Mouse (Mus musculus): Measurements from ENCODE around the gene Stard3nl.
"Not testable (repeated sequence)": the region's sequence is repeated elsewhere in the genome, so short reads cannot be mapped to it uniquely, and the experiment has no call there.

The Stard3nl gene

GRCm38 (mm10) chr13:19389896-19390295, 5.7 kb downstream of the Stard3nl start:
- in situ Hi-C loops (cut with MboI; ENCODE audit: unreplicated experiment in 2 of 2), result loop anchor here in 1 of 2 experiments (5.0 kb wide), 1 partner anchor 32 kb away; no protein-coding TSS in a partner anchor

GRCm38 (mm10) chr13:19389434-19389833, 6.2 kb downstream of the Stard3nl start:
- in situ Hi-C loops (cut with MboI; ENCODE audit: unreplicated experiment in 2 of 2), result loop anchor here in 1 of 2 experiments (5.0 kb wide), 1 partner anchor 33 kb away; no protein-coding TSS in a partner anchor

DNA sequence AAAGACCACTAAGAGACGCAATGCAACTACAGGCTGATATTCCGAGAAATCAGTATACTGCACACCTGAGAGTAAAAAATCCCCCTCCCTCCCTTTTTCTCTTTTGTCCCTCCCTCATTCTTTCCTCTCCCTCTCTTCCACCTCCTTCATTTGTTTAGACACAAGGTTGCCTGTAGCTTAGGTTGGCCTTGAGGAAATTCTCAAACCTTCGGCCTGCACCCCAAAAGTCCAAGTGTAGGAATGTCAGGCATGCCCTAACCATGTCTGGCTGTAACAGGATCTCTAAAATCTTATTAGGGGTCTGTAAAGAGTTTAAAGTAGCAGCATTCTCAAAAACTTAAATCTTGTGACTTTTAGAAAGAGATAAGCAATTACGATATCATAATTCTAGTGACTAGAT, 10.4 kb downstream of the Stard3nl start:
- in situ Hi-C loops (cut with MboI; ENCODE audit: unreplicated experiment in 2 of 2), result loop anchor here in 1 of 2 experiments (5.0 kb wide), 1 partner anchor 37 kb away; no protein-coding TSS in a partner anchor

- in situ Hi-C loops (cut with MboI; ENCODE audit: unreplicated experiment in 2 of 2), result no loop called here
Observed at GRCm38 (mm10) chr13:19381112-19381828, 14.3 kb downstream of the Stard3nl start.

- in situ Hi-C loops (cut with MboI; ENCODE audit: unreplicated experiment in 2 of 2), result no loop called here
Observed at GRCm38 (mm10) chr13:19379313-19379712, 16.3 kb downstream of the Stard3nl start.

DNA sequence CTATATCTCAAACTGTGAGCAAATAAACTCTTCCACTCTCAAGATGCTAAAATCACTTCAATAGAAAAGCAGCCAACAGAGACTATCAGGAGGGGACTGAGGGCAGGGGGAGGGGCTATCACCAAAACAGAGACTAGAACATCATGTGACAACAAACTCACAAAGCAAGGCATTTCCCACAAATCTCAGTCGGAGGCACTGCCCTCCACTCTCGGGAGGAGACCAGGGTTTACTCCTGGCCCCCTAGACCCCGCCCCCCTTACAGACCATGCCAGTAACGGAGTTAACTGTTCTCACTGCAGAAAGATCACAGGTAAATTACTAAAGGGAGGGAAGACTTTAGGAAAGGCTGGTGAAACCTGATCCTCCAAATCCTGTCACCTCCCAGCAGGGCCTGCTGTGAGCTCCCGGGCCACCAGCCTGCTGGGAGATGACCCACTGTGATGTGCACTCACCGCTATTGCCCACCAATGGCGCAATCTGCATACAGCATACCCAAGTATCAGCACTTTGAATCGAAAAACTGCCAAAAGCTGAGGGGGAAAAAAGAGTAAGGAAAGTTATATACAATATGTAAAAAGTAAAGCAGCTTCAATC, 23.4 kb downstream of the Stard3nl start:
- in situ Hi-C loops (cut with MboI; ENCODE audit: unreplicated experiment in 2 of 2), result no loop called here

- in situ Hi-C loops (cut with MboI; ENCODE audit: unreplicated experiment in 2 of 2), result loop anchor here (5.0 kb wide), 1 partner anchor 68 kb away; no protein-coding TSS in a partner anchor
Observed at GRCm38 (mm10) chr13:19368817-19369216, 26.8 kb downstream of the Stard3nl start.

GRCm38 (mm10) chr13:19367536-19367935, 28.1 kb downstream of the Stard3nl start:
- in situ Hi-C loops (cut with MboI; ENCODE audit: unreplicated experiment in 2 of 2), result loop anchor here (5.0 kb wide), 1 partner anchor 70 kb away; no protein-coding TSS in a partner anchor

GRCm38 (mm10) chr13:19366866-19367265, 28.7 kb downstream of the Stard3nl start:
- in situ Hi-C loops (cut with MboI; ENCODE audit: unreplicated experiment in 2 of 2), result loop anchor here (5.0 kb wide), 1 partner anchor 70 kb away; no protein-coding TSS in a partner anchor

DNA sequence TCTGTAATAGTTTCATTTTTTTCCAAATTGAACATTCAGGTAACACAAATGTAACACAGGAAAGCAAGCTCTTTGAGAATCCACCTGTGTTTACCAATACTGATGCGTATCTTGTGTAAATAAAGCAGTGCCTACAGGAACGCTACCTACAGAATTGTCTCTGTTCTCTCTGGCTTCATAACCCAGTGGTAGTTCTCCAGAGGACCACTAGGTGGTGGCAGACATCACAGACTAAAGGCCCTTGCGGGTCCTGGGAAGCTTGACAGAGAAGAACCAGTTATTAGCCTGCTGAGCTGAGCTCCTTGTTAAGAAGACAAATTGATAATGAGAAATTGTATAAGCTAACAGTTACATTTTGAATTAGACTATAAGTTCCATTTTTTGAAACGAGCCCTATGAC, 30.0 kb downstream of the Stard3nl start:
- in situ Hi-C loops (cut with MboI; ENCODE audit: unreplicated experiment in 2 of 2), result loop anchor here (5.0 kb wide), 1 partner anchor 72 kb away; no protein-coding TSS in a partner anchor

GRCm38 (mm10) chr13:19364245-19364772, 31.3 kb downstream of the Stard3nl start:
- in situ Hi-C loops (cut with MboI; ENCODE audit: unreplicated experiment in 2 of 2), result loop anchor here (5.0 kb wide), 3 partner anchors 187 to 323 kb away; no protein-coding TSS in a partner anchor

DNA sequence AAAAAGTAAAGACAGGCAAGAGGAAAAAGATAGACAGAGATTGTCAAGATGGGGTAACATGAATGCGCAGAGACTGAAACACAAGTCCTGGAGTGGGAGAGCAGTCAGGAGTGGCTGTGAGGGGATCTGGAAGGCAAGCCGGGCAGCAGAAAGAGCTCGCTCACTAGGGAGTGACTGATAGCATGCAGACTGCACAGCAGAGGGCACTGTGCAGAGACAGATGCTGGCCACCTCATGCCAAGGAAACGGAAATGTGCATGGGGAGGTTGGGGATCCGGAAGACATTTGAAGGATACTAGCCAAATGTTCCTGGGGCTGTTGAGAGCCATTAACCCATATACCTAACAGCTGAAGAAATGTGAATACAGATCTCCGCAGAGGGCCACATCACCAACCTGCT, 33.2 kb downstream of the Stard3nl start:
- in situ Hi-C loops (cut with MboI; ENCODE audit: unreplicated experiment in 2 of 2), result loop anchor here (5.0 kb wide), 3 partner anchors 185 to 325 kb away; no protein-coding TSS in a partner anchor

- in situ Hi-C loops (cut with MboI; ENCODE audit: unreplicated experiment in 2 of 2), result loop anchor here (5.0 kb wide), 2 partner anchors 71 to 176 kb away; no protein-coding TSS in a partner anchor
Observed at GRCm38 (mm10) chr13:19358027-19358426, 37.6 kb downstream of the Stard3nl start.

DNA sequence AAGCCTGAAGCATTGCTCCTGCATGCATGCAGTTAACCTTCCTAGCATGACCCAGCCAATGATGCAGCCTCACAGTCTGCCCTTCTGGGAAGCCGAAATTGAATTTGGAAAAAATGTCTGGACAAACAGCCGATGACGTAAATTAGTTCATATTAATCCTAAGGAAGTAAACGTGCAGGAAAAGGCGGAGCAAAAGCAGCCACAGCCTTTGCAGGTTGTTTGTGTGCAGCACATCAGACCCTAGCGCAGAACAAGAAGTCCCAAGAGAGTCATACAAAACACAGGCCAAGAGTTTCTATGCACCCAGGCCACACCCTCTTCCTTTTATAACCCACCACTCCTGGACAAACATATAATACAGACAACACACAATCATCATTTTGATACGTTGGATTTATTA, 38.3 kb downstream of the Stard3nl start:
- in situ Hi-C loops (cut with MboI; ENCODE audit: unreplicated experiment in 2 of 2), result loop anchor here (5.0 kb wide), 2 partner anchors 70 to 175 kb away; no protein-coding TSS in a partner anchor

DNA sequence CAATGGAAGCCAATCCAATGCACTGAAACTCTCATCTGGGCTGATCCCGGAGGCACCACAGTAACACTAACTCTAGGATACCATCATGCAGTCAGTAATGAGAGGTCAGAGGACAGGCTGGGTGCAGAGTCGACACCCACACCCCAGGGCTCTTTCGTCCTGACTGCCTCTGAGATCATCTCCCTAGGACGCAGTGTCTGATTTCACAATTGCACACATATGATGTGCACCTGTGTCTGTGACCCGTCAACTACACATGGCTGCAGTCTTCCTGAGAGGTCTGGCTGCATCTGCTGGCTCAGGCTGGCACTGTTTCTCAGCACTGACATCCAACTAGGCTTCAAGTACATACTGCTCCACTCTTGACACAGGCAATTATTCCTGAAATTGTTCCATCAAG, 38.9 kb downstream of the Stard3nl start:
- in situ Hi-C loops (cut with MboI; ENCODE audit: unreplicated experiment in 2 of 2), result loop anchor here (5.0 kb wide), 2 partner anchors 69 to 174 kb away; no protein-coding TSS in a partner anchor

DNA sequence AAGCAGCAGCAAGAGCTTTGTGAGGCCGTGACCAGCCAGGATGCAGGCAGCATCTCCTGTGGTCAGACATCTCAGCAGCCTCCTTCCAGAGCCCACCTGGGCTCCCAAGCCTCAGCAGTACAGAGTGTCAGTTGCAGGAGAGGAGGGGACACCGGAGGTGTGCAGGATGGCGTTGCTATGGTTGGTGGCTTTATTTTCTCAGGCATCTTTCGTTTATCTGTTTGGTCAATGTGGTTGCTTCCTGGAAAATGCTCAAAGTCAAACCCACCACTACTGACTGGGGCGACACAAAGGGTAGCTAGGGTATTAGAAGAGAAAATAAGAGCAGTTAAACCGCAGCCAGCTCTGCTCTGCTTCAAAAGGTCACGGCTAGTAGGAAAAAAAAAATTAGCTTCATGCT, 39.5 kb downstream of the Stard3nl start:
- in situ Hi-C loops (cut with MboI; ENCODE audit: unreplicated experiment in 2 of 2), result loop anchor here (5.0 kb wide), 2 partner anchors 69 to 174 kb away; no protein-coding TSS in a partner anchor

DNA sequence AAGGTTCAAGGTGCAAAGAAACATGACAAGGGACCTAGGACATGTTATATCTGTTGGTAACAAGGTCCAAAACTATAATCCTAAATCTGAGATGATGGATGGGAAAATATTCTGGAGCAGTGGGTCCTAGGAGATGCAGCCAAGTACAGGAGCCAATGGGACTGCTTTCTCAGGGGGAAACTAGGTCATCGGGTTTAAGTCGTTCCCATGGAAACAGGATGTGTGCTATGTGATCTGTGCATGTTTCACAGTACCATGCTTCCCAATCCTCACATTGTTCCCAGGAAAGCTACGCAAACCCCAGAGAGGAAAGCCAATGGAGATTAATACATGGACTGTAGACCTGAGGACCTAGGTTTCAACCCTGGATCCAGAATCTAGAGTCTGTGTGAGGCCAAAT, 42.8 kb downstream of the Stard3nl start:
- in situ Hi-C loops (cut with MboI; ENCODE audit: unreplicated experiment in 2 of 2), result loop anchor here in 1 of 2 experiments (5.0 kb wide), 1 partner anchor 40 kb away; no protein-coding TSS in a partner anchor

- in situ Hi-C loops (cut with MboI; ENCODE audit: unreplicated experiment in 2 of 2), result not testable (repeated sequence)
Observed at GRCm38 (mm10) chr13:19340356-19340755, 55.2 kb downstream of the Stard3nl start.

DNA sequence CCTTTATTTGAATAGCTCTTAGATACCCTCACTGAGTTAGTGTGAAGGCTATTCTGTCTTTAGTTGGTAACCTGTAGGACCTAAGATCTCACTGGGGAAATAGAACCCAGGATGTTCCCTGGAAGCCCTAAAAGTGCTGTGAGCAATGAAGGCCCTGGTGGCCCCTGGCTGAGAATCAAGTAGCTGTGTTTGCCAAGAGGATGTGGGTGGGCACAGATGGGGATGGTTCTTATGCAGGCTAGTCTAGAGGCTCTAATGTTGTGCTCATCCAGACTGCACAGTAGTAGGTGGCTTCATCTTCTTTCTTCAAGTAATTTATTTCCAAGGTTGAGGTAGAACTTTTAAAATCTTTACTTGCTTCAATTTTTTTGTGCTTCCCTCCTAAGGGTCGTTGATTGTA, 59.3 kb downstream of the Stard3nl start:
- in situ Hi-C loops (cut with MboI; ENCODE audit: unreplicated experiment in 2 of 2), result not testable (repeated sequence)
